Mouse (Mus musculus) small intestine, adult 2 months (tissue): ENCODE measurements around the gene Rabl3. TPM values are rescaled to one million over a fixed set of nuclear protein-coding genes. Genes with fewer than 3 reads are reported as not detected.

ENCODE experiments used
- H3K27ac ChIP-seq: fragments of 200-500 bp; 2 replicates; pipeline ENCODE4 v1.5.1; 2012; ENCODE audit warnings: low read depth, low read length, control low read depth, inconsistent platforms; ENCODE audit not compliant: insufficient read depth
- H3K27me3 ChIP-seq: fragments of 200-500 bp; 2 replicates; pipeline ENCODE4 v1.6.1; 2012; ENCODE audit warnings: mild to moderate bottlenecking, moderate library complexity, low read length, inconsistent platforms; ENCODE audit not compliant: control insufficient read depth, insufficient read depth
- H3K36me3 ChIP-seq: fragments of 200-500 bp; 2 replicates; pipeline ENCODE4 v1.6.1; 2012; ENCODE audit warnings: mild to moderate bottlenecking, low read length, control low read depth, inconsistent platforms; ENCODE audit not compliant: control insufficient read depth, insufficient read depth
- H3K4me1 ChIP-seq: fragments of 200-500 bp; 2 replicates; pipeline ENCODE4 v1.6.1; 2012; ENCODE audit warnings: low read length, inconsistent platforms, mixed read lengths; ENCODE audit not compliant: control insufficient read depth, insufficient read depth, insufficient read length
- H3K4me3 ChIP-seq: fragments of 200-500 bp; 2 replicates; pipeline ENCODE4 v1.5.1; 2012; ENCODE audit warnings: low read depth, mild to moderate bottlenecking, control low read depth, inconsistent platforms, low read length, moderate library complexity
- CTCF ChIP-seq: fragments of 200-500 bp; IDR thresholded peaks from 2 replicates; pipeline ENCODE4 v1.5.1; 2012; ENCODE audit warnings: low read depth, mild to moderate bottlenecking, control low read depth, inconsistent platforms, low read length, moderate library complexity, mixed read lengths; ENCODE audit not compliant: insufficient replicate concordance, insufficient read length; ENCODE audit errors: extremely low read depth
- POLR2A ChIP-seq: fragments of 200-500 bp; IDR thresholded peaks from 2 replicates; pipeline ENCODE4 v1.6.1; 2012; ENCODE audit warnings: low read depth, mild to moderate bottlenecking, control low read depth, inconsistent platforms, low read length, moderate library complexity
- WGBS: fragments of 180-500 bp; shearing (Covaris S2); methylation state at CpG from one replicate; pipeline ENCODE4 v1.1.7; 2018; 5-methylcytosine and 5-hydroxymethylcytosine counted together
- polyA plus RNA-seq: library from polyadenylated mRNA; depleted of rRNA; stranded (reverse); fragments of >200 nt; gene quantifications from 2 replicates; pipeline ENCODE4 v1.2.3, GENCODE M21; 2012

The Rabl3 gene
- polyA plus RNA-seq, 1 experiment = 1.2 TPM

- no peak overlapping the region for H3K4me3 ChIP-seq
- no peaks in the 10 kb centered on the region; the same call in 1 of the 2 replicates for H3K4me1 ChIP-seq
- 95% methylated on average over 3 of the region's 3 CpGs for WGBS
- H3K27me3 ChIP-seq = no peaks in the 10 kb centered on the region
- TF ChIP-seq CTCF (no peak), POLR2A (no peak)
- no peak overlapping the region for H3K27ac ChIP-seq
- peaks cover 11% of the 10 kb centered on the region for H3K36me3 ChIP-seq
Observed at GRCm38 (mm10) chr16:37526688-37527223, 12.9 kb upstream of the Rabl3 start.

DNA sequence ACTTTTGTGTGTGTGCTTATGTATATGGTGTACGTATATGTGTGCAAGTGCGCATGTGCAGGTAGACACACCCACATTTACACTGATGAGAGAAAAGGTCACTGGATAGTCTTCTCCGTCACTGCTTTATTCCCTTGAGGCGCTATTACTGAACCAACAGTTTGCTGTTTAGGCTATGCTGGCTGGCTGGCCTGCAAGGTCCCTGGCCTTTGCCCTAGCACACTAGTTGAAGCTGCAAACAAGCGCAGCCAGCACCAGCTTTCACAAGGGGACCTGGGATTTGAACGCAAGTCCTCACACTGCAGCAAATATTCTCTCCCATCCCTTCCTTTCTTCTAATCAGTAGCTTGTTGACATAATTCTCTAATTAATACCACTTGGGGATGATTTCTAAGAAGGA is 9.5 kb upstream of the Rabl3 start:
- Histone ChIP-seq H3K36me3 (peaks cover 3% of the 10 kb centered on the region), H3K27ac (no peak overlapping the region), H3K4me1 (peaks cover 9% of the 10 kb centered on the region), H3K4me3 (no peak overlapping the region), H3K27me3 (no peaks in the 10 kb centered on the region)
- WGBS = 80% methylated on average over 6 of the region's 6 CpGs
- TF ChIP-seq CTCF = no peak
- no peak for TF ChIP-seq POLR2A

GRCm38 (mm10) chr16:37532046-37532445 is 7.6 kb upstream of the Rabl3 start:
- peaks cover 9% of the 10 kb centered on the region for H3K4me1 ChIP-seq
- H3K4me3 ChIP-seq = no peak overlapping the region
- H3K36me3 ChIP-seq = peaks cover 7% of the 10 kb centered on the region
- no peak overlapping the region for H3K27ac ChIP-seq
- TF ChIP-seq CTCF (no peak), POLR2A (no peak)
- H3K27me3 ChIP-seq = no peaks in the 10 kb centered on the region
- 87% methylated on average over 1 of the region's 1 CpGs for WGBS

- Histone ChIP-seq H3K4me1 (peaks cover 9% of the 10 kb centered on the region), H3K36me3 (peaks cover 7% of the 10 kb centered on the region), H3K4me3 (no peak overlapping the region), H3K27me3 (no peaks in the 10 kb centered on the region), H3K27ac (peak overlapping the region; percentile 61)
- no peak for TF ChIP-seq POLR2A
- TF ChIP-seq CTCF = no peak
- 47% methylated on average over 8 of the region's 8 CpGs for WGBS
Observed at GRCm38 (mm10) chr16:37533369-37534068, 6.2 kb upstream of the Rabl3 start.

GRCm38 (mm10) chr16:37539240-37539610 is 460 bp upstream of the Rabl3 start:
- Histone ChIP-seq H3K4me3 (peak overlapping the region; percentile 77), H3K27ac (0 out of 2 replicates have a peak overlapping the region, but pooled peaks have one; percentile 39), H3K36me3 (peaks cover 15% of the 10 kb centered on the region), H3K4me1 (peaks cover 8% of the 10 kb centered on the region), H3K27me3 (no peaks in the 10 kb centered on the region)
- WGBS = under 1% methylated on average over 22 of the region's 22 CpGs
- TF ChIP-seq POLR2A (no peak), CTCF (no peak)

- TF ChIP-seq CTCF (no peak), POLR2A (no peak)
- H3K4me3 ChIP-seq = peak overlapping the region; percentile 11; the same call in 1 of the 2 replicates
Observed at GRCm38 (mm10) chr16:37540776-37541175, 1.1 kb downstream of the Rabl3 start.

DNA sequence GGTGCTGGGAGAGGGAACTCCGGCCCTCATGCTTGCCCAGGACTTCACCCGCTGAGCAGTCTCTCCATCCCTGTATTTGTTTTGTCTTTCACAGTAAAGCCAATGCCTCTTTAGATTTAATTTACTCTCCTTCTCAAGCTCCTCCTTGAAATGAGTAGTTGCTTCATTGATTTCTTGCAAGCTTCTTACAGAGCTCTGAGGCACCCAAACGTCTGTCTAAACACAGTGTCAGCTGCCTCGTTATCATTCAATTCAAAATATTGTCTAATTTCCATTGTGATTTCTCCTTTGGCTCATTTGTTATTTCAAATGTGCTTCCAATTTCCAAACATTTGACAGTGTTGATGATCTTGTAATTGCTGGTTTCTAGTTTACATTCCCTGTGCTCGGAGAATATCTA is 6.6 kb downstream of the Rabl3 start:
- Histone ChIP-seq H3K36me3 (peaks cover 11% of the 10 kb centered on the region), H3K27me3 (no peaks in the 10 kb centered on the region), H3K4me1 (no peaks in the 10 kb centered on the region), H3K4me3 (no peak overlapping the region), H3K27ac (no peak overlapping the region)
- TF ChIP-seq CTCF (no peak), POLR2A (no peak)
- 75% methylated on average over 5 of the region's 5 CpGs for WGBS

More at GRCm38 (mm10) chr16:37540776-37541175, 1.1 kb downstream of the Rabl3 start:
- H3K4me1 ChIP-seq = peaks cover 3% of the 10 kb centered on the region
- no peak overlapping the region for H3K27ac ChIP-seq
- peaks cover 8% of the 10 kb centered on the region for H3K36me3 ChIP-seq
- no peaks in the 10 kb centered on the region for H3K27me3 ChIP-seq
- WGBS = 83% methylated on average over 6 of the region's 6 CpGs
